Mouse (Mus musculus) megakaryocyte-erythroid progenitor cell, adult 5-6 weeks (primary cell): Measurements from ENCODE around the gene Stat4. TPM values are rescaled to one million over a fixed set of nuclear protein-coding genes. Genes with fewer than 3 reads are reported as not detected.

ENCODE experiments used
- ATAC-seq: replicated peaks from 2 replicates; pipeline ENCODE4 v1.8.0; 2016; ENCODE audit warnings: mild to moderate bottlenecking, inconsistent platforms; ENCODE audit not compliant: severe bottlenecking, poor library complexity, low FRiP score, low TSS enrichment
- total RNA-seq, 2 experiments: library from RNA; stranded (forward) in 1 of 2; stranded (reverse) in 1 of 2; fragments of 200-1000, 215-1000 nt in 1 of 2; fragments of >200 nt in 1 of 2; fragmentation: Nextera tagmentation in 1 of 2; gene quantifications; 2 replicates each; pipeline ENCODE4 v1.2.3; 2014 to 2017

The Stat4 gene
- total RNA-seq (2014; fragmentation: Nextera tagmentation) (9.1 and 12.6 TPM in 2 replicates), total RNA-seq (2017) (5.1 and 9.6 TPM in 2 replicates)

- no peak for ATAC-seq
Observed at GRCm38 (mm10) chr1:51986848-51987247, at the start of gene Stat4. Gene Stat4 (plus strand): TSS chr1:51987148.

- ATAC-seq: no peak
Observed at GRCm38 (mm10) chr1:51938357-51938756, 48.6 kb upstream of the Stat4 start.

DNA sequence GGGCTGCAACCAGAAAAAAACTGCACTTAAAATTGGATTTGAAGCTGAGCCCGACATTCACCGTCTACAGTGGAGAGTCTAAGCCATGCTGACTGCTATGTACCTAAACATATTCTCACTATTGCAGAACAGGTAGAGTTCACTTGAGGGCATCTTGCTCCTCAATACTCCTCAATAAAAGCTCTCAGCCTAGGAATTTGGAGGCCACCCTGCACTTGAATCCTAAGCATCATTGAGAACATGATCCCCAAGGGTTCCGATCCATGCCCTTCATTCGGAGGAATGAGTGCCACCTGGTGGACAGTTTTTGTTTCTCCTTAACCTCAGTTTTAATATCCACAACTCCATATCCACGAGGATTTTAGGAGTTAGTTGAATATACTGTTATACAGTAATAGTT lies 42.2 kb upstream of the Stat4 start:
- ATAC-seq: 0 out of 2 replicates have a peak, but pooled peaks have one; percentile 52

DNA sequence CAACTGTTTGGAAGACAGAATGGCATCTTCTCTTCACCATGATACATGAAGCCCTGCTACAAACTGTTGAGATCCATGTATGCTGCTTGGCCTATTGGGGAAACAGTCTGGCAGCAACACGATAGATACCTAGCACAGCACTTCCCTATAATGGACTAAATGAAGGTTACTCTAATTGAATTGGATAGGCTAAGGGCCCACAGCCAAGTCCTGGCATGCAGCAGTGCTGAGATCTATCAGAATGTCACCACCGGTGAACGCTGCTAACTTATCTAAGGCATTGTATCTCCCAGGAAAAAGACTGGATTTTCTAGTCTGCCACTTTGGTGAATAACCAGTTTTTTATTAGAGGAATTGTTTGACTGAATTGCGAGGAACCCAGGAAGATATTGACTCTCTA lies 39.8 kb upstream of the Stat4 start:
- ATAC-seq: no peak

GRCm38 (mm10) chr1:51964647-51965046 lies 22.3 kb upstream of the Stat4 start:
- ATAC-seq: no peak

- no peak for ATAC-seq
Observed at GRCm38 (mm10) chr1:51968994-51969393, 18.0 kb upstream of the Stat4 start.

DNA sequence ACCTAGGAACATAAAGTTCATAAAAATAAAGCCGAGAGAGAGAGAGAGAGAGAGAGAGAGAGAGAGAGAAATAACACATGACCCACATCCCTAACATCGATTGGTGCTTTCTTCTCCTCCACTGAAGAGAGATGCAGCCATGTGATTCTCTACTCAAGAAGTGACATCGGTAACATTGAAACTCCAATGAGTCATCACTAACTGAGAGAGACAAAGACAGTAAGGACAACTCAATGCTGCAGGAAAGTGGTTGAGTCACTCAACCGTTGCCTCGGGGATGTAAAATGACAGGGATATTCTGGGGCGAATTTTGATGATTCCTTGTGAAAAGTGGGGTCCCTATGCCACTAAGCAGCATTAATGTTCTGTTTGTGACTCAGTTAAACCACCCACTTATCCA lies 16.8 kb upstream of the Stat4 start:
- ATAC-seq: no peak

- no peak for ATAC-seq
Observed at GRCm38 (mm10) chr1:51975589-51975988, 11.4 kb upstream of the Stat4 start.

GRCm38 (mm10) chr1:51979048-51979447 lies 7.9 kb upstream of the Stat4 start:
- no peak for ATAC-seq

- no peak for ATAC-seq
Observed at GRCm38 (mm10) chr1:51991983-51992609, 5.1 kb downstream of the Stat4 start.

DNA sequence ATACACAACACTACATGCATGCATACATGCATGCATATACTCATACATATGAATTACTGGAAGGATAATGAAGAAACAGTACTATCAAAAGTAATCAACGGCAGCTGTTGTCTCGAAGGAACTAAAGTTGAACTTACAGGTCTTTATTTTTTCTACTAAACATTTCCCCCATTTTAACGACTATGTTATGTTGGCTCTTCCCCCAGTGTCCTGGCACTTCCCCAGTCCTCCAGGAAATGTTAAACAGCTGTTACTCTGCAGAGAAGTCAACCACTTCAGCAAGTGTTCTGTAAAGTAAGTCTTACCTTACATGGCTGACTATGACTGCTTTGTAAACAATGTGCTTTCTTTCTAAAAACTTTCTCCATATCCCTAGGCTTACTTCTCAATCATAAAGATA lies 9.1 kb downstream of the Stat4 start:
- no peak for ATAC-seq

DNA sequence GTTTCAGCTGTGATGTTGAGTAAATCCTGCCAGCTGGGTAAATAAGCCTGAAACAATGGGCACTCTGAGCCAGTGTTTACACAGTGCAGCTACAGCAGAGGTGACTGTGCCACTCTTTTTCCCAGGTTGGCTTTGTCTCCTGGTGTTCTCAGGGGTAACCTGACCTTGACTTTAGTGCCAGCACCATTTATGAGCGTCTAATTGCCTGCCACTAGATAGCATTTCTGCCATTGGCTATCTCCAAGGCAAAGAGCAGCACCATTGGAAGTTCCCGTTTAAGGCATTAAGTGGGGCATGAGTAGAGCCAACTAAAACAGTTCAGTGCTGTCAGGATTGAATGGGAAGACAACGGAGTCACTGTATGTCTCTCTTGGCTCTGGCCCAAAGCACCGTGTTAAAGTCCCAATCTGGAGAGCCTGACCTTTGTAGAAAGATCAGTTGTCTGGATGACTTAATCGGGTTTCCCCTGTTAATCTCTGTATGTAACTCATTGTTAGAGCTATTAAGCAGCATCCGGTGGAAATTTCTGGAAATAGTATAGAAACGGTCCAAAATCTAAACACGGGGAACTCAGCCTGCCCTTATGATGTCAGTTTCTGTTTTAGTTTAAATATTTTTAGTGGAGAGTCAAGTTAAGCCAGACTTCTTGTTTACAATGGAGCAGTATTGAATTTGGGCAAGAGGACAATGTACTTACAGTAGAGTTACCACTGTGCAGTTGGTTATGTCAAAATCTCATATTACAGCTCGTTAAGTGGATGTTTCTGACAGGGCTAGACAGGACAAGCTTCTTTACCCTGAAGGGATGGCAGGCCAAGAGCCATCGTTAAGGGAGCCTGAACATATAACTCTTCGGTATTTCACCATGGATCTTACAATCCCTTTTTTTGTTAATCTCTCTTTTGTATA lies 10.1 kb downstream of the Stat4 start:
- no peak for ATAC-seq

DNA sequence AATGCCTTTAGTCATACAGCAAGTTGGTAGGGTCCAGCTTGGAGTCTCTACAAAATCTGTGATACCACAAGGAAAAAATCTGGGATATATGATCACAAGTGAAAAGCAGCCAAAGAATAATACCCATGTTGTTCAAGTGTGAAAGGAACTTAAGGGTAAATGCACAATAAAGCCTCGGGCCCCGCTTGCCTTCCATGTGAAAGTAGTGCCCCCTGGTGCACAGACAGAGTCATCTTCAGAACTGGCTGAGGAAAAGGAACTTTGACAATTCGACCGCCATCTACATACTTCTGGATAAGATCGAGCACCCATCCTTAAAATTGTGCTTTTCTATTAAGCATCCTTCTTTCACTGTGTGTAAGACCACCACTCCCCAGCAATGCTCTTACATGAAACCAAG lies 11.6 kb downstream of the Stat4 start:
- 0 out of 2 replicates have a peak, but pooled peaks have one; percentile 65 for ATAC-seq

DNA sequence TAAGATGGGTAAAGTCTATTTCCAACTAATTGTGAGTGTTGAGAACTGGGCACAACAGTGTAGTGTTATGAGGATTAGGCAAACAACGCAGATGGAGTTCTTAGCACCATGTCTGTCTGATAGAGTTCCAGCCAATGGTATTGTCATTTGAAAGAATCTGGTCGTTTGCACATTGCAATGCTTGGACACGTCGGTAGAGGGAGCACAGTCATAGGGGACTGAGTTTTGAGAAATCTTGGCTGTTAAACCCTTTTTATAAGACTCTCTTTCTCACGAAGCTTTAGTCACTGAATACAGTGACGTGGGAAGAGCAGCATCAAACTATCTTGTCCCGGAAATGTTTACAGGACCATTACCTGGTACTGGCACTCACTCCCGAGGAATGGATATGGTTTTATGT lies 17.1 kb downstream of the Stat4 start:
- ATAC-seq: peak; percentile 85

DNA sequence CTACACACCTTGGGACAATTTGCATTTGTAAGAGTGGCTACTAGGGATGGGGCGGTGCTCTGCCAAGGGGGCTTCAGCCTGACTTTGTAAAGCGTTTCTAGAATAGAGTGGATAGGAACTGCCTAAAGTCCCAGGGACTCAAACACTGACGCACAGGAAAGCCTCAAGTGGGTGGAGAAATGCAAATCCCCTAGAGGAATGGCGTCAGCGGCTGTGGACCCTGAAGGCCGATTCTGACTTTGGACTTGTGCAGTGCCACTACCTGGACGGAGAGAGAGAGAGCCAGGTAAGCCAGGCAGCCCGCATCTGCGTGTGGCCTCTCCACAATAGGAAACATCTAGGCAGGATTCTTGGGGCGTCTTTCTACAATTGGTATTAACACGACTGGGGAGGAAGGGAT lies 21.5 kb downstream of the Stat4 start:
- peak; percentile 59 for ATAC-seq

GRCm38 (mm10) chr1:52008947-52009346 lies 22.0 kb downstream of the Stat4 start:
- peak; percentile 39; the same call in 1 of the 2 replicates for ATAC-seq

DNA sequence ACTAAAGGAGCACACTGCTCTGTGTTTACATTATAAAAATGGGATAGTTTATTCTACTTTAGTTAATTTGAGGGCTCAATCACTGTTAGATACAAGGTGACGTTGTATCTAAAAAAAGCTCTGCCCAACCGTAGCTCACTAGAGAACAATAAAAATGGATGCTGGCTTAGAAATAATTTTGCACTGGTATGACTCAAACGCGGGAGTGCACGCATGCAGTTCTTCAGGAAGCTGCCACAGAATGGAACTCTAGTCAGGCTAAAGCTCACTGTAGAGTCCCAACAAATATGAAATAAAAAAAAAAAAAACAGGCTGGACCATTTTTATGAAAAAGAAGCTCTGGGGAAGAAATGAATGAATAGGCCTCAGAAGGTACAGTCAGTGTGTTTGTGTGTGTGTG lies 23.8 kb downstream of the Stat4 start:
- no peak for ATAC-seq

- no peak for ATAC-seq
Observed at GRCm38 (mm10) chr1:52011227-52011626, 24.3 kb downstream of the Stat4 start.

- ATAC-seq: no peak
Observed at GRCm38 (mm10) chr1:52012231-52012630, 25.3 kb downstream of the Stat4 start.

DNA sequence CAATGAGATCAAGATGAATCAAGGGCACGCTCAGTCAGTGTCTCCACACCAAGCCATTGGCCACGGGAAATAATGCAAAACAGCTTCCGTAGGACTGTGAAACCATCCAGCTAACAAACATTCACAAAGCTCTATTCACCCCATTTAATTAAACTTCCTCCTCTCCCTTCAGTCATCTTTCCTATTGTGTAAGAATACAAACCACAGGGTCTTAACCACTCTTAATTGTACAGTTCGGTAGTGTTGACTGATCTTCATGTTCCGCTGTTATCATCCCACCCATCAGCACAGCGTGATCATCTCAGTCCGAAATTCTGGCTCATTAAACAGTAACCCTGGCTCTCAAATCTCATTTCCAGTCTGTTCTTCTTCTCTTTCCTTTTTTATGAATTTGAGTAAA lies 25.8 kb downstream of the Stat4 start:
- no peak for ATAC-seq

- no peak for ATAC-seq
Observed at GRCm38 (mm10) chr1:52019621-52020020, 32.7 kb downstream of the Stat4 start.
